Mouse (Mus musculus) embryonic facial prominence, embryonic 13.5 days (tissue): Measurements from ENCODE around the gene Olfr669. TPM values are rescaled to one million over a fixed set of nuclear protein-coding genes. Genes with fewer than 3 reads are reported as not detected.
"Not testable (repeated sequence)": the region's sequence is repeated elsewhere in the genome, so short reads cannot be mapped to it uniquely, and the experiment has no call there.

Experiments used
- ATAC-seq: fragments of 200-750 bp; cut with Nextera tagmentation; 2 replicates; pipeline ENCODE4 v1.8.0; 2017; ENCODE audit warnings: low read depth; ENCODE audit not compliant: insufficient number of reproducible peaks, insufficient read depth, low FRiP score, low TSS enrichment
- H3K27ac ChIP-seq: fragments of 300-500 bp; sonication (generic); 2 replicates; pipeline ENCODE4 v1.5.1; 2015; ENCODE audit warnings: moderate library complexity, mild to moderate bottlenecking, inconsistent platforms
- H3K27me3 ChIP-seq: fragments of 300-500 bp; sonication (generic); 2 replicates; pipeline ENCODE4 v1.6.1; 2015; ENCODE audit warnings: mild to moderate bottlenecking, inconsistent platforms
- H3K36me3 ChIP-seq: fragments of 300-500 bp; sonication (generic); 2 replicates; pipeline ENCODE4 v1.6.1; 2015; ENCODE audit warnings: mild to moderate bottlenecking, inconsistent platforms
- H3K4me1 ChIP-seq: fragments of 300-500 bp; sonication (generic); 2 replicates; pipeline ENCODE4 v1.6.1; 2015; ENCODE audit warnings: inconsistent platforms
- H3K4me2 ChIP-seq: fragments of 300-500 bp; sonication (generic); 2 replicates; pipeline ENCODE4 v1.6.1; 2015; ENCODE audit warnings: moderate library complexity, mild to moderate bottlenecking, inconsistent platforms
- H3K4me3 ChIP-seq: fragments of 300-500 bp; sonication (generic); 2 replicates; pipeline ENCODE4 v1.5.1; 2015; ENCODE audit warnings: mild to moderate bottlenecking, inconsistent platforms
- H3K9ac ChIP-seq: fragments of 300-500 bp; sonication (generic); 2 replicates; pipeline ENCODE4 v1.6.1; 2015; ENCODE audit warnings: mild to moderate bottlenecking, inconsistent platforms
- H3K9me3 ChIP-seq: fragments of 300-500 bp; sonication (generic); 2 replicates; pipeline ENCODE4 v1.6.1; 2016; ENCODE audit warnings: inconsistent platforms
- WGBS: fragments of 180-500 bp; shearing (Covaris S2); methylation state at CpG from one replicate; pipeline ENCODE4 v1.1.7; 2015; ENCODE audit warnings: mixed read lengths; 5-methylcytosine and 5-hydroxymethylcytosine counted together
- polyA plus RNA-seq: library from polyadenylated mRNA; unstranded; fragments of >200 nt; fragmentation: Nextera tagmentation; extraction: Ambion mirVana; gene quantifications from 2 replicates; pipeline ENCODE4 v1.2.1, GENCODE M21; 2015

Gene Olfr669
- polyA plus RNA-seq, result not detected in 2 replicates

DNA sequence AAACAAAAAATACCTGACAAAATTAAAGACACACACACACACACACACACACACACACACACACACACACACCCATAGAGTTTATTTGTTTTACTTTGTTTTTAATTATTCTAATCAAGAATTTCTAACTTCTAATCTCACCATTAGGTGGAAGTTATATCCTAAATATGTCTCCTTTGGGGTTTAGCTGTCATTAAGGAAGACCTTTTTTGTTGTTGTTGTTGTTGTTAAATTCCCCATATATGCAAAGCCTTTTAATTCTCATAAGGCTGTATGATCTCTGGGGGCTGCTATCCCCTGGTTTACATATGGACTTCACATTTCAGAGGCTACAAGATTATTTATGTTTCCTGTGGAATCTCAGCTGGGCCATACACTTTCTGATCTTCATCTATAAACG, at the start of gene Olfr669:
Gene Olfr669, plus strand, starts transcription at position 301 of the 400 bp plus-strand sequence.
- no peaks in the 10 kb centered on the region for H3K9me3 ChIP-seq
- H3K4me1 ChIP-seq, result no peaks in the 10 kb centered on the region
- WGBS, result 76% methylated on average over 1 of the region's 1 CpGs
- no peak within 1 kb of the TSS for H3K4me2 ChIP-seq
- H3K4me3 ChIP-seq, result no peak within 1 kb of the TSS
- no peak within 1 kb of the TSS for H3K27ac ChIP-seq
- H3K27me3 ChIP-seq, result no peaks in the 10 kb centered on the region
- no peak within 1 kb of the TSS for H3K9ac ChIP-seq
- ATAC-seq, result no peak
- no peaks in the 10 kb centered on the region for H3K36me3 ChIP-seq

- 88% methylated on average over 2 of the region's 2 CpGs for WGBS
Measured at GRCm38 (mm10) chr7:104895852-104896251, 38.2 kb upstream of the Olfr669 start, which contains the start of gene Olfr666. TSS of gene Olfr666 (minus strand) at chr7:104895952.

DNA sequence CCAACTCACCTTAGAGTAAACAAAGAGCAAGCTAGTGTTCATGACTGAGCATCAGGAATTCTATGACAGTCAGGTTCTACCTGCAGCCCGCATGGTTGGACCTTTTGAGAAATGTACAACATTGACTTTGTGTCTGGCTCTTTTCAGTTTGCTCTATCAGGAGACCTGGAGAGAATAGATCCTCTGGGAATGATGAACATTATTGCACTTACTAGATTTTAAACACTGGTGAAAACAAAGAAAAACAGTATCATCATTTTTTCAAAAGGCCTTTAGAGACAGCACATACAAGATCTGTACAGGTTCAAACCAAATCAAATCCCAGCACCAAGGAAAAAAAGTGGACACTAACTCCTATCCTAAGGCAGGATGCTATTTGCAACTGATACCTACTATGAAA, 12.7 kb upstream of the Olfr669 start, which contains the start of gene Olfr667:
Gene Olfr667, minus strand, starts transcription at position 101 of the 400 bp plus-strand sequence.
- Histone ChIP-seq H3K9ac (no peak within 1 kb of the TSS), H3K4me2 (no peak within 1 kb of the TSS), H3K9me3 (no peaks in the 10 kb centered on the region), H3K36me3 (no peaks in the 10 kb centered on the region), H3K4me1 (no peaks in the 10 kb centered on the region), H3K27me3 (no peaks in the 10 kb centered on the region), H3K4me3 (no peak within 1 kb of the TSS), H3K27ac (no peak within 1 kb of the TSS)
- WGBS, result 94% methylated on average over 1 of the region's 1 CpGs
- ATAC-seq, result no peak

More at GRCm38 (mm10) chr7:104895852-104896251, 38.2 kb upstream of the Olfr669 start, which contains the start of gene Olfr666:
- no peak within 1 kb of the TSS for H3K4me3 ChIP-seq
- no peak within 1 kb of the TSS for H3K9ac ChIP-seq
- H3K36me3 ChIP-seq, result no peaks in the 10 kb centered on the region
- no peak for ATAC-seq
- H3K27ac ChIP-seq, result no peak within 1 kb of the TSS
- H3K9me3 ChIP-seq, result no peaks in the 10 kb centered on the region
- H3K27me3 ChIP-seq, result no peaks in the 10 kb centered on the region
- no peaks in the 10 kb centered on the region for H3K4me1 ChIP-seq
- no peak within 1 kb of the TSS for H3K4me2 ChIP-seq

DNA sequence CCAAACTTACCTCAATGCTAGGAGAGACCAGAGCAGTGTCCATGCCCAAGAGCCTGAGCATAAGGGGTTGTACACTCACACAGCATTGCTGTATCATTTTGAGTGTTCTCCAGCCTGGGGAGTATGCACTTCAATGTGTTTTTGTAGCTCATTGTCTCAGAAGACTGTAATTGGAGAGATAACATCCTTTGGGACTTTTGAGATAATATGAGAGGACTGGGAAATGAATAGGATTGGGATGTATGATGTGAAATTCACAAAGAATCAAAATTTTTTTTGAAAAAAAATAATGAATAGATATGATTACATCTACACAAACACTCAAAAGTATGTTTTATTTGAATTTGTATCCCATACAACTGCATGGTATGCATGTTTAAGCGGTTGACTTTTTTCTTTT, 6.1 kb upstream of the Olfr669 start, which contains the start of gene Olfr668:
Gene Olfr668, minus strand, starts transcription at position 101 of the 400 bp plus-strand sequence.
- H3K36me3 ChIP-seq, result no peaks in the 10 kb centered on the region
- 85% methylated on average over 1 of the region's 1 CpGs for WGBS
- no peak for ATAC-seq
- H3K4me2 ChIP-seq, result no peak within 1 kb of the TSS
- H3K4me3 ChIP-seq, result no peak within 1 kb of the TSS
- no peaks in the 10 kb centered on the region for H3K27me3 ChIP-seq
- H3K27ac ChIP-seq, result no peak within 1 kb of the TSS
- no peaks in the 10 kb centered on the region for H3K4me1 ChIP-seq
- H3K9ac ChIP-seq, result no peak within 1 kb of the TSS
- H3K9me3 ChIP-seq, result no peaks in the 10 kb centered on the region

DNA sequence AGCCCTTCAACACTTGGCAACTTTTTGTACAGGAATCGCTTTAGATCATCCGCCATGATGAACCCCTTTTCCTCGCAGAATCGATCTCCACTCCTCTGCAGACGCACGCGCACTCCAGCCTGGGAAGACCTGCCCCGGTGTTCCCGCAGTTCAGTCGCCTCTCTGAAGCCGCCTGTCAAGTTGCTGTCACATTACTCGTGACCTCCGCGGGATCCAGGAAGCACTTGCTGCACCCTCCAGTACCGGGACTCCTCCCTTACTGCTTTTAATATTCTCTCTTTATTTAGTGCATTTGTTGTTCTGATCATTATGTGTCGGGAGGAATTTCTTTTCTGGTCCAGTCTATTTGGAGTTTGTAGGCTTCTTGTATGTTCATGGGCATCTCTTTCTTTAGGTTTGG, 16.2 kb downstream of the Olfr669 start:
- 93% methylated on average over 16 of the region's 16 CpGs for WGBS

GRCm38 (mm10) chr7:104962520-104962919, 28.5 kb downstream of the Olfr669 start, which contains the start of gene Olfr670:
TSS of gene Olfr670 (minus strand) at chr7:104962620.
- Histone ChIP-seq H3K36me3 (no peaks in the 10 kb centered on the region), H3K4me2 (no peak within 1 kb of the TSS), H3K4me1 (no peaks in the 10 kb centered on the region), H3K9ac (no peak within 1 kb of the TSS), H3K9me3 (0 out of 2 replicates have a peak, but pooled peaks cover 3% of the 10 kb centered on the region), H3K27me3 (no peaks in the 10 kb centered on the region), H3K27ac (no peak within 1 kb of the TSS), H3K4me3 (no peak within 1 kb of the TSS)
- 42% methylated on average over 1 of the region's 1 CpGs for WGBS
- no peak for ATAC-seq

More for the DNA sequence above, 16.2 kb downstream of the Olfr669 start:
- not testable (repeated sequence) for H3K9me3 ChIP-seq, ATAC-seq, H3K36me3 ChIP-seq, H3K4me3 ChIP-seq, H3K4me1 ChIP-seq, H3K27ac ChIP-seq, H3K4me2 ChIP-seq, H3K27me3 ChIP-seq, H3K9ac ChIP-seq

GRCm38 (mm10) chr7:104972507-104972906, 38.5 kb downstream of the Olfr669 start:
- H3K4me2 ChIP-seq, ATAC-seq, H3K27ac ChIP-seq, H3K27me3 ChIP-seq, H3K9ac ChIP-seq, H3K4me3 ChIP-seq, H3K36me3 ChIP-seq, H3K9me3 ChIP-seq, H3K4me1 ChIP-seq: not testable (repeated sequence)
- WGBS, result 64% methylated on average over 2 of the region's 2 CpGs

- H3K9me3 ChIP-seq, result no peaks in the 10 kb centered on the region; the same call in 1 of the 2 replicates
- ATAC-seq, result no peak
- H3K36me3 ChIP-seq, result no peaks in the 10 kb centered on the region
- H3K4me1 ChIP-seq, result no peaks in the 10 kb centered on the region
- H3K4me2 ChIP-seq, result no peak within 1 kb of the TSS
- H3K9ac ChIP-seq, result no peak within 1 kb of the TSS
- H3K27ac ChIP-seq, result no peak within 1 kb of the TSS
- WGBS, result 80% methylated on average over 1 of the region's 1 CpGs
- H3K4me3 ChIP-seq, result no peak within 1 kb of the TSS
- H3K27me3 ChIP-seq, result no peaks in the 10 kb centered on the region
Measured at GRCm38 (mm10) chr7:104979026-104979425, 45.0 kb downstream of the Olfr669 start, which contains the start of gene Olfr671. TSS of gene Olfr671 (minus strand) at chr7:104979126.

Other genes with a start within 250 kb of the Olfr669 start
- gene Olfr661, start 247.7 kb upstream of the Olfr669 start, polyA plus RNA-seq, result not detected in 2 replicates
- gene Usp17le, start 156.8 kb upstream of the Olfr669 start, polyA plus RNA-seq, result not detected in 2 replicates
- gene Usp17lb, start 91.6 kb upstream of the Olfr669 start, polyA plus RNA-seq, result not detected in 2 replicates
- 0.10 TPM in 1 of 2 replicates, not detected in the other for gene Usp17la, start 77.2 kb upstream of the Olfr669 start, polyA plus RNA-seq
- not detected in 2 replicates for gene Olfr665, start 56.2 kb upstream of the Olfr669 start, polyA plus RNA-seq
- gene Olfr666, start 38.3 kb upstream of the Olfr669 start, polyA plus RNA-seq, result 0.17 TPM in 1 of 2 replicates, not detected in the other
- not detected in 2 replicates for gene Olfr667, start 12.8 kb upstream of the Olfr669 start, polyA plus RNA-seq
- gene Olfr668, start 6.2 kb upstream of the Olfr669 start, polyA plus RNA-seq, result not detected in 2 replicates
- not detected in 2 replicates for gene Olfr670, start 28.4 kb downstream of the Olfr669 start, polyA plus RNA-seq
- not detected in 2 replicates for gene Olfr671, start 44.9 kb downstream of the Olfr669 start, polyA plus RNA-seq
- gene Olfr672, start 67.8 kb downstream of the Olfr669 start, polyA plus RNA-seq, result 0.21 TPM in 1 of 2 replicates, not detected in the other
- gene Olfr675, start 94.2 kb downstream of the Olfr669 start, polyA plus RNA-seq, result not detected in 2 replicates
- gene Olfr676, start 98.5 kb downstream of the Olfr669 start, polyA plus RNA-seq, result not detected in 2 replicates
- not detected in 2 replicates for gene Olfr677, start 117.1 kb downstream of the Olfr669 start, polyA plus RNA-seq
- 0.08 TPM in 1 of 2 replicates, not detected in the other for gene Olfr678, start 130.2 kb downstream of the Olfr669 start, polyA plus RNA-seq
- 0.45 TPM in 1 of 2 replicates, not detected in the other for gene Olfr679, start 147.0 kb downstream of the Olfr669 start, polyA plus RNA-seq
- gene Olfr680-ps1, start 158.6 kb downstream of the Olfr669 start, polyA plus RNA-seq, result not detected in 2 replicates
- gene Olfr681, start 182.6 kb downstream of the Olfr669 start, polyA plus RNA-seq, result not detected in 2 replicates
- gene Olfr683, start 212.8 kb downstream of the Olfr669 start, polyA plus RNA-seq, result 0.27 TPM in 1 of 2 replicates, not detected in the other
- not detected in 2 replicates for gene Olfr684, start 229.4 kb downstream of the Olfr669 start, polyA plus RNA-seq